Mouse (Mus musculus): ENCODE results near the gene Cul9. TPM values are rescaled to one million over a fixed set of nuclear protein-coding genes. Genes with fewer than 3 reads are reported as not detected.
A peak's percentile ranks its signal among the peaks of the same experiment; 100 is the strongest.

The Cul9 gene
- polyA plus RNA-seq (2012; ENCODE audit: insufficient read depth, low replicate concordance), result 2.4 and 6.0 TPM in 2 replicates

- H3K27me3 ChIP-seq (replicated peaks), result no peaks in the 10 kb centered on the region
- H3K4me3 ChIP-seq (replicated peaks), result peak within 1 kb of the TSS; percentile 93
- H3K9me3 ChIP-seq, result no peaks in the 10 kb centered on the region
- H3K4me1 ChIP-seq, result peaks cover 47% of the 10 kb centered on the region
- peaks cover 64% of the 10 kb centered on the region for H3K36me3 ChIP-seq (replicated peaks; ENCODE audit: low read length)
- TF ChIP-seq GATA1 (IDR thresholded peaks at IDR 0.05; ENCODE audit: borderline replicate concordance, low read length) (no peak), FLI1 (IDR thresholded peaks at IDR 0.05; ENCODE audit: low read length) (no peak)
Observed at GRCm38 (mm10) chr17:46545813-46546564, at the start of gene Cul9. Gene Cul9, minus strand, starts transcription at chr17:46546388.

DNA sequence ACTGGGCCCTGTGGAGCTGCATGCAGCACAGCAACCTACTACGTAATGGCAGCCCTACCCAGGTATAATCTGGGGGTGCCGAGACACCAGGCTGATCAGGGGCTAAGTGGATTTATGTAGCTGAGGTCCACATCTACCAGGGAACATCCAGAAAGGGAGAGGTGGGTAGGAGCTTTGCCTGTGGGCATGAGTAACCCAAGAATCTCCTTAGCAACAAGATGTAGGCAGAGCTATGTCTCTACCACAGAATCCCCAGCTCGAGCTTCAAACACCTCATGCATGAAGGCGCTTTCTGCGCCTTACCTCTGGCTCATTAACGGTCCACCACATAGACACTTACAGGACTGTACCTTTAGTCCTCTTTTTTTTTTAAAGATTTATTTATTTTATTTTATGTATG, 49.1 kb upstream of the Cul9 start:
- Histone ChIP-seq H3K4me1 (peaks cover 28% of the 10 kb centered on the region), H3K27me3 (replicated peaks) (peaks cover 2% of the 10 kb centered on the region), H3K4me3 (replicated peaks) (no peak overlapping the region), H3K36me3 (replicated peaks; ENCODE audit: low read length) (peaks cover 6% of the 10 kb centered on the region), H3K9me3 (no peaks in the 10 kb centered on the region)
- TF ChIP-seq FLI1 (IDR thresholded peaks at IDR 0.05; ENCODE audit: low read length) (no peak), GATA1 (IDR thresholded peaks at IDR 0.05; ENCODE audit: borderline replicate concordance, low read length) (no peak)

DNA sequence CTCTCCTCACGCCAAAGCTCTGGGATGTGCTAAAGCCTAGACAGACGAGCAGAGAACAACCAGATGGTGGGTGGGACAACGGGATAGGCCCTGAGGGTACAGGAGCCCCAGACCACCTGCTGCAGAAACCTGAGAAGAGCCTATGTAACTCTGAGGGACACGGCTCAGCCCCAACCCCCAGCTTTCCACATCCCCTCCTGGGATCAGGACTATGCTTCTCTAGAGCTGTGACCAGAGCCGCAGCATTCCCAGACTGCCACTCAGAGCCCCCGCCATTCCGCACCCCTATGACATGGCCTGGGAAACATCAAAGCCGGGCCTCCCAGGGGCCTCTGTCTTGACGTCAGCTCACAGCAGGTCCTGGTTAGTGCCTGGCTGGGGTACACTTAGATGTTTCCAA, 48.4 kb upstream of the Cul9 start:
- Histone ChIP-seq H3K36me3 (replicated peaks; ENCODE audit: low read length) (peaks cover 13% of the 10 kb centered on the region), H3K27me3 (replicated peaks) (peaks cover 5% of the 10 kb centered on the region), H3K4me3 (replicated peaks) (no peak overlapping the region), H3K4me1 (peaks cover 27% of the 10 kb centered on the region), H3K9me3 (no peaks in the 10 kb centered on the region)
- TF ChIP-seq FLI1 (IDR thresholded peaks at IDR 0.05; ENCODE audit: low read length), result no peak
- no peak for TF ChIP-seq GATA1 (IDR thresholded peaks at IDR 0.05; ENCODE audit: borderline replicate concordance, low read length)

DNA sequence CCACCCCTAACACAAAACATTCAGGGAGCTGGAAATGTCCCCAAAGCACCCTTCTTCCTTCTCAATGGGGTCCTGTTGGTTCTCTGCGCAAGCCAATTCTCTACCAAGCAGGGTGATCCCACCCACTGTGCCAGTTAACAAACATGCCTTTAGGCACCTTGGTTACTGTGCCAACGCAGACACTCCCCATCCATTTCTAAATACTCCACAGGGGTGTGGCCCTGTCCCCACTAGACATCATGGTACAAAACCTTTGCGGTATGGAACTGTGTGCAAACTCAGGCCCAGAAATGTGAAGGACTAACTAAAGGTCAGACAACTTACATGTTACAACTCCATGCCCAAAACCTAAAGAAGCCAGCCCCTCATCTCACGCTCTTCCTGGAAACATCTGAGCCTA, 46.9 kb upstream of the Cul9 start:
- no peaks in the 10 kb centered on the region for H3K9me3 ChIP-seq
- H3K27me3 ChIP-seq (replicated peaks), result peaks cover 5% of the 10 kb centered on the region
- TF ChIP-seq FLI1 (IDR thresholded peaks at IDR 0.05; ENCODE audit: low read length), result no peak
- no peak for TF ChIP-seq GATA1 (IDR thresholded peaks at IDR 0.05; ENCODE audit: borderline replicate concordance, low read length)
- no peak overlapping the region for H3K4me3 ChIP-seq (replicated peaks)
- peaks cover 26% of the 10 kb centered on the region for H3K4me1 ChIP-seq
- peaks cover 20% of the 10 kb centered on the region for H3K36me3 ChIP-seq (replicated peaks; ENCODE audit: low read length)

DNA sequence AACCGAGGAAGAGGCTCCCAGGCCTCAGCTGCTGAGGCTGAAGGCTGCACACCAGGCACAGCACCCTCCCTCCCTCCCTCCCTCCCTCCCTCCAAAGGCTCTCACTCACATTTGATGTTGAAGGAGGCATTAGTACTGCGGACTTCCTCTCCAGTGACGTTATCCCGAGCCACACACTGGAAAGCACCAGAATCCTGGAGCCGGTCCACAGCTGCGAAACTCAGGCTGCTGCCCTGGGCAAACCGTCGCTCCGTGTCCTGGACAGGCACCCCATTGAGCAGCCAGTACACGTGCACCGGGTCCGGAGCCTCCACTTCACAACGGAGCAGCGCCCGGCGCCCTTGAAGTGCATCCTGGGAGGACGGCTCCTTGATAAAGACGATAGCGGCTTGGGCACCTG, 45.2 kb upstream of the Cul9 start:
- H3K27me3 ChIP-seq (replicated peaks), result peaks cover 7% of the 10 kb centered on the region
- H3K36me3 ChIP-seq (replicated peaks; ENCODE audit: low read length), result peaks cover 29% of the 10 kb centered on the region
- no peak overlapping the region for H3K4me3 ChIP-seq (replicated peaks)
- H3K9me3 ChIP-seq, result no peaks in the 10 kb centered on the region
- TF ChIP-seq FLI1 (IDR thresholded peaks at IDR 0.05; ENCODE audit: low read length) (no peak), GATA1 (IDR thresholded peaks at IDR 0.05; ENCODE audit: borderline replicate concordance, low read length) (no peak)
- peaks cover 33% of the 10 kb centered on the region for H3K4me1 ChIP-seq

DNA sequence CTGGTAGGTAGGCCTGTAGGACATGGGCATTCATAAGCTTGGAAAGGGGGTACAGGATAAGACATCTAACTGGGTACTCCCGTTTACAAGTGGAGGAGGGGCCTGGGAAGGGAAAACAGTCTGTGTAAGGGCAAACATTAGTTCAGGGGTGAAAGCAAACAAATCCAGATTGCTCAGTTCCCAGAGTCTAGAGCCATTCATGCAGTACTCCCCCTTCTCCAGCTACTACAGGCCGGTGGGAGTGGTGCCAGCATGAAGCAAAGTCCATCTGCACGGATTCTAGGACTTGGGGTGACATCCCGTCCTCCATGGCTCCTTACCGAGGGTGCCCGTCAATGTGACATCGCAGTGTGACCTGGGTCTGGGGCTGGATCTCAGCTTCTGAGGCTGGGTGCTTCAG, 44.3 kb upstream of the Cul9 start:
- H3K9me3 ChIP-seq, result no peaks in the 10 kb centered on the region
- H3K36me3 ChIP-seq (replicated peaks; ENCODE audit: low read length), result peaks cover 33% of the 10 kb centered on the region
- H3K4me1 ChIP-seq, result peaks cover 37% of the 10 kb centered on the region
- H3K4me3 ChIP-seq (replicated peaks), result no peak overlapping the region
- peaks cover 7% of the 10 kb centered on the region for H3K27me3 ChIP-seq (replicated peaks)
- no peak for TF ChIP-seq FLI1 (IDR thresholded peaks at IDR 0.05; ENCODE audit: low read length)
- TF ChIP-seq GATA1 (IDR thresholded peaks at IDR 0.05; ENCODE audit: borderline replicate concordance, low read length), result no peak

GRCm38 (mm10) chr17:46589635-46590314, 43.6 kb upstream of the Cul9 start:
- Histone ChIP-seq H3K9me3 (no peaks in the 10 kb centered on the region), H3K36me3 (replicated peaks; ENCODE audit: low read length) (peaks cover 33% of the 10 kb centered on the region), H3K27me3 (replicated peaks) (peaks cover 7% of the 10 kb centered on the region), H3K4me1 (peaks cover 37% of the 10 kb centered on the region), H3K4me3 (replicated peaks) (no peak overlapping the region)
- no peak for TF ChIP-seq GATA1 (IDR thresholded peaks at IDR 0.05; ENCODE audit: borderline replicate concordance, low read length)
- no peak for TF ChIP-seq FLI1 (IDR thresholded peaks at IDR 0.05; ENCODE audit: low read length)

DNA sequence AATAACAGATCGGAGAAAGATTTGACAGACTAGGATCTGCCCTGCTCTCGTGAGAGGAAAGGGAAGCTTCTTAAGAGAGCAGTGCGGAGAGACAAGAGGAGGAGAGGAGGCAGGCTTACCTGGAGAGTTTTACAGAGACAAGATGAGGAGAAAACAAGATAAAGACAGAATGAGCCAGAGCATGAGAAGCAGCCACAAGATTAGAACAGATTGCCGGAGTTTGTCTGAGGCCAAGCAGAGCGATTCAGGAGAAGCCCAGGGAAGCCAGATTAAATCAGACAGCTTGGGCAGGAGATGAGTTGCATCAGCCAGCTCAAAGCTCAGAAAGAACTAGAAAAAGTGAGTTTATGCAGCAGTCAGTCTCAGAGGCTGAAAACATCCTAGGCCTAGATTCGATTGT, 42.7 kb upstream of the Cul9 start:
- Histone ChIP-seq H3K4me1 (peaks cover 34% of the 10 kb centered on the region), H3K4me3 (replicated peaks) (no peak overlapping the region), H3K27me3 (replicated peaks) (peaks cover 7% of the 10 kb centered on the region), H3K9me3 (no peaks in the 10 kb centered on the region), H3K36me3 (replicated peaks; ENCODE audit: low read length) (peaks cover 33% of the 10 kb centered on the region)
- TF ChIP-seq FLI1 (IDR thresholded peaks at IDR 0.05; ENCODE audit: low read length) (no peak), GATA1 (IDR thresholded peaks at IDR 0.05; ENCODE audit: borderline replicate concordance, low read length) (no peak)

DNA sequence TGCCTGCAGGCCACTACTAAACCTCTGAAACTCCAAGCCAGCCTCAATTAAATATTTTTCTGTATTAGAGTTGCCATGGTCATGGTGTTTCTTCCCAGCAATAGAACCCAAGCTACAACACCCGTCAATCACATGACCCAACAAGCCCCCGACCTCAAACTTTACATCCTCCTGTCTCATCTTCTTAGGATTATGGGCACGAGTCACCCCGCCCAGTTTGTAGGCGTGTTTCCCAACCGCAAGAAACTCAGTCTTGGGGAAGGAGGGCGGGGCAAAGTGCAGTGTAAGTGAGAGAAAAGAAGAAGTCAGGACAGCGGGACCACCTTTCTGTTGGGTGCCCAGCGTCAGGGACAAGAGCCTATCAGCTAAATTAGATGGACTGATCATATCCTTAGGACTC, 42.0 kb upstream of the Cul9 start:
- H3K4me1 ChIP-seq, result peaks cover 28% of the 10 kb centered on the region
- no peaks in the 10 kb centered on the region for H3K9me3 ChIP-seq
- TF ChIP-seq FLI1 (IDR thresholded peaks at IDR 0.05; ENCODE audit: low read length) (no peak), GATA1 (IDR thresholded peaks at IDR 0.05; ENCODE audit: borderline replicate concordance, low read length) (no peak)
- H3K36me3 ChIP-seq (replicated peaks; ENCODE audit: low read length), result peaks cover 33% of the 10 kb centered on the region
- no peak overlapping the region for H3K4me3 ChIP-seq (replicated peaks)
- peaks cover 7% of the 10 kb centered on the region for H3K27me3 ChIP-seq (replicated peaks)

GRCm38 (mm10) chr17:46586327-46586726, 40.1 kb upstream of the Cul9 start:
- H3K9me3 ChIP-seq, result no peaks in the 10 kb centered on the region
- no peak for TF ChIP-seq GATA1 (IDR thresholded peaks at IDR 0.05; ENCODE audit: borderline replicate concordance, low read length)
- no peak for TF ChIP-seq FLI1 (IDR thresholded peaks at IDR 0.05; ENCODE audit: low read length)
- H3K4me3 ChIP-seq (replicated peaks), result no peak overlapping the region
- H3K27me3 ChIP-seq (replicated peaks), result peaks cover 13% of the 10 kb centered on the region
- peaks cover 18% of the 10 kb centered on the region for H3K4me1 ChIP-seq
- H3K36me3 ChIP-seq (replicated peaks; ENCODE audit: low read length), result peaks cover 46% of the 10 kb centered on the region
